Mouse (Mus musculus): Measurements from ENCODE around the gene Slc9a3r2. TPM values are rescaled to one million over a fixed set of nuclear protein-coding genes. Genes with fewer than 3 reads are reported as not detected.

Slc9a3r2 gene
- 0.41 to 0.48 TPM in 2 of 4 replicates, not detected in the others for total RNA-seq (2023)

GRCm38 (mm10) chr17:24650070-24650616, at the start of gene Slc9a3r2:
Gene Slc9a3r2 (minus strand): TSS chr17:24650327.

GRCm38 (mm10) chr17:24696011-24696697, 46.0 kb upstream of the Slc9a3r2 start, which contains the start of the genes Gfer and Noxo1:
Gene Gfer (minus strand): TSS chr17:24696156.
Gene Noxo1 (plus strand): TSS chr17:24696234.

GRCm38 (mm10) chr17:24689251-24690081, 39.3 kb upstream of the Slc9a3r2 start, which contains the start of gene Syngr3:
Gene Syngr3 (minus strand): TSS chr17:24689955.

GRCm38 (mm10) chr17:24669545-24670245, 19.6 kb upstream of the Slc9a3r2 start, which contains the start of gene Zfp598:
Gene Zfp598 (plus strand): TSS chr17:24669687.

DNA sequence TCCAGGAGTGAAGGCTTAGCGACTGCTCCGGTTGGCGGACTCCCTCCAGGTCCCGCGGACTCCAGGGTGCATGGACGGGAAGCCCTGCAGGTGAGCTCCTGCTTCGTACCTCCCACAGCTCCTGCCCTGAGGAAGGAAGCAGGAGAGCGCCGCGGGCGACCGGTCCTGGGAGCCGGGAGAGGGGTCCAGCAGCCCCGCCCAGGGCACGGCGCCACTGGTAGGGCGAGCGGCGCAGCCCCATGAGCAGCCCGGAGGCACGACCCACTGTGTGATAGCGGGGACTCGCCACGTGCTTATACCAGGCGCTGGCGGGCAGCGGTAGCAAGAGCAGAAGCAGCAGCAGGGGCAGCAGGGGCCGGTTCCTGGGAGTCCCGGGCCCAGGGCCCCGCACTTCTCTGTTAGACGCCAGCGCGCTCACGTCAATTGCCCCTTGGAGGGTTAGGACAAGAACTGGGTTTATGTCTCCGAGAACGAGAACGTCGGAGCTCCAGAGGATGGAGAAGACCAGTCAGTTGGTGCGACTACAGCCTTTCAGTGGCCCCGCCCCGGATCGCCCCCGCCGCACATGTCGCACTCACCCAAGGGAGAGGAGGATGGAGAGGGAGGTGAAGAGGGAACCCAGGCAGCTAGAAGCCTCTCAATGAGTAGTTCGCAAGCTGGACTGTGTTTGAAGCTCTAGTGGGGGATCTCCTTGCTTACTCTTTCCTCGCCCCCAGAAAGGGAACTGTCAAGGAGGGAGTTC, 8.1 kb upstream of the Slc9a3r2 start, which contains the start of gene Npw:
Gene Npw (minus strand): TSS at position 441 of the 742 bp plus-strand sequence.

GRCm38 (mm10) chr17:24632167-24632812, 17.8 kb downstream of the Slc9a3r2 start, which contains the start of the genes Tsc2 and Nthl1:
Gene Tsc2 (minus strand): TSS chr17:24632630.
Gene Nthl1 (plus strand): TSS chr17:24632680.

Other genes with a start within 250 kb of the Slc9a3r2 start
- 155 to 180 TPM (median 162 TPM) in 4 replicates for gene Rnps1, start 235.8 kb downstream of the Slc9a3r2 start, total RNA-seq (2023)
- gene Eci1, start 223.7 kb downstream of the Slc9a3r2 start, total RNA-seq (2023): 21.7 to 37.3 TPM (median 25.2 TPM) in 4 replicates
- 5.2 to 8.2 TPM (median 6.5 TPM) in 4 replicates for gene Dnase1l2, start 207.2 kb downstream of the Slc9a3r2 start, total RNA-seq (2023)
- gene E4f1, start 180.0 kb downstream of the Slc9a3r2 start, total RNA-seq (2023): 53.5 to 67.6 TPM (median 60.7 TPM) in 4 replicates
- 14.3 to 17.9 TPM (median 16.6 TPM) in 4 replicates for gene Pgp, start 179.9 kb downstream of the Slc9a3r2 start, total RNA-seq (2023)
- gene Bricd5, start 176.4 kb downstream of the Slc9a3r2 start, total RNA-seq (2023): 0.91 to 1.0 TPM in 2 of 4 replicates, not detected in the others
- gene Mlst8, start 171.2 kb downstream of the Slc9a3r2 start, total RNA-seq (2023): 16.1 to 24.1 TPM (median 21.4 TPM) in 4 replicates
- not detected in 4 replicates for gene Caskin1, start 161.7 kb downstream of the Slc9a3r2 start, total RNA-seq (2023)
- gene Traf7, start 122.4 kb downstream of the Slc9a3r2 start, total RNA-seq (2023): 174 to 212 TPM (median 202 TPM) in 4 replicates
- 0.92 to 3.0 TPM (median 1.4 TPM) in 4 replicates for gene Rab26, start 116.1 kb downstream of the Slc9a3r2 start, total RNA-seq (2023)
- 66.6 to 77.7 TPM (median 73.9 TPM) in 4 replicates for gene Pkd1, start 100.5 kb downstream of the Slc9a3r2 start, total RNA-seq (2023)
- 90.9 to 106 TPM (median 96.8 TPM) in 4 replicates for gene Tsc2, start 17.7 kb downstream of the Slc9a3r2 start, total RNA-seq (2023)
- gene Nthl1, start 17.6 kb downstream of the Slc9a3r2 start, total RNA-seq (2023): 4.4 to 5.8 TPM (median 5.0 TPM) in 4 replicates
- not detected in 4 replicates for gene Npw, start 8.1 kb upstream of the Slc9a3r2 start, total RNA-seq (2023)
- 54.6 to 60.8 TPM (median 56.6 TPM) in 4 replicates for gene Zfp598, start 19.4 kb upstream of the Slc9a3r2 start, total RNA-seq (2023)
- gene Syngr3, start 39.6 kb upstream of the Slc9a3r2 start, total RNA-seq (2023): not detected in 4 replicates
- gene Gfer, start 45.8 kb upstream of the Slc9a3r2 start, total RNA-seq (2023): 12.9 to 22.3 TPM (median 19.2 TPM) in 4 replicates
- gene Noxo1, start 45.9 kb upstream of the Slc9a3r2 start, total RNA-seq (2023): 5.5 to 8.2 TPM (median 5.8 TPM) in 4 replicates
- gene Tbl3, start 57.3 kb upstream of the Slc9a3r2 start, total RNA-seq (2023): 27.5 to 42.8 TPM (median 32.7 TPM) in 4 replicates
- gene Rnf151, start 67.7 kb upstream of the Slc9a3r2 start, total RNA-seq (2023): not detected in 4 replicates
- 1,219 to 1,283 TPM (median 1,236 TPM) in 4 replicates for gene Rps2, start 67.8 kb upstream of the Slc9a3r2 start, total RNA-seq (2023)
- 67.0 to 84.4 TPM (median 75.9 TPM) in 4 replicates for gene Ndufb10, start 74.2 kb upstream of the Slc9a3r2 start, total RNA-seq (2023)
- gene Rpl3l, start 77.5 kb upstream of the Slc9a3r2 start, total RNA-seq (2023): 1.6 TPM in 1 of 4 replicates, not detected in the others
- gene Msrb1, start 86.3 kb upstream of the Slc9a3r2 start, total RNA-seq (2023): 32.3 to 40.3 TPM (median 34.7 TPM) in 4 replicates
- not detected in 4 replicates for gene Hs3st6, start 102.7 kb upstream of the Slc9a3r2 start, total RNA-seq (2023)
- gene Meiob, start 154.0 kb upstream of the Slc9a3r2 start, total RNA-seq (2023): not detected in 4 replicates
- gene Hagh, start 189.8 kb upstream of the Slc9a3r2 start, total RNA-seq (2023): 29.2 to 37.9 TPM (median 31.8 TPM) in 4 replicates
- 1.6 to 2.9 TPM (median 2.5 TPM) in 4 replicates for gene Fahd1, start 200.0 kb upstream of the Slc9a3r2 start, total RNA-seq (2023)
- 0.45 to 0.72 TPM (median 0.59 TPM) in 4 replicates for gene Igfals, start 215.7 kb upstream of the Slc9a3r2 start, total RNA-seq (2023)
- 53.9 to 62.6 TPM (median 58.4 TPM) in 4 replicates for gene Nubp2, start 236.0 kb upstream of the Slc9a3r2 start, total RNA-seq (2023)
- 22.1 to 30.5 TPM (median 28.7 TPM) in 4 replicates for gene Spsb3, start 236.3 kb upstream of the Slc9a3r2 start, total RNA-seq (2023)
- gene Eme2, start 244.8 kb upstream of the Slc9a3r2 start, total RNA-seq (2023): 65.3 to 77.7 TPM (median 72.9 TPM) in 4 replicates
- gene Mrps34, start 244.8 kb upstream of the Slc9a3r2 start, total RNA-seq (2023): 27.2 to 32.9 TPM (median 29.8 TPM) in 4 replicates
- gene Nme3, start 246.2 kb upstream of the Slc9a3r2 start, total RNA-seq (2023): 16.7 to 22.9 TPM (median 20.5 TPM) in 4 replicates